Mouse (Mus musculus) MEL (cell line): ENCODE measurements at regions not wholly inside any gene's neighbourhood (a gene's known extent, or its start where the extent isn't known, plus 50 kb on each side); places are given as distances from the start of the nearest gene placed in this dataset.

Experiments used
- DNase-seq: peaks from one replicate; pipeline ENCODE4 v3.0.0; 2011; ENCODE audit warnings: low read depth, low spot score
- H3K27ac ChIP-seq: 2 replicates; pipeline ENCODE4 v1.5.1; 2012; ENCODE audit warnings: low read depth, mild to moderate bottlenecking, control low read depth, low read length, moderate library complexity; ENCODE audit not compliant: control insufficient read depth
- H3K27me3 ChIP-seq, 2 experiments: fragments of 150-350 bp in 1 of 2; sonication (generic) in 1 of 2; 2 replicates each; pipeline ENCODE4 v1.6.1; 2012; ENCODE audit warnings: low read length in 2 of 2, mild to moderate bottlenecking in 2 of 2, improper control_type of control experiment in 1 of 2, moderate library complexity in 1 of 2; ENCODE audit not compliant: insufficient read depth in 2 of 2, control insufficient read depth in 1 of 2
- H3K36me3 ChIP-seq, 2 experiments: 2 replicates each; pipeline ENCODE4 v1.6.1; 2012 to 2014; ENCODE audit warnings: low read length in 2 of 2, improper control_type of control experiment in 1 of 2, inconsistent platforms in 1 of 2, mild to moderate bottlenecking in 1 of 2; ENCODE audit not compliant: insufficient read depth in 2 of 2, control insufficient read depth in 1 of 2
- H3K4me1 ChIP-seq, 2 experiments: fragments of 150-350 bp in 1 of 2; sonication (generic) in 1 of 2; 2 replicates each; pipeline ENCODE4 v1.6.1; 2012; ENCODE audit warnings: low read length in 2 of 2, improper control_type of control experiment in 1 of 2, mild to moderate bottlenecking in 1 of 2; ENCODE audit not compliant: insufficient read depth in 2 of 2, control insufficient read depth in 1 of 2
- H3K4me3 ChIP-seq, 2 experiments: fragments of 150-350 bp in 1 of 2; sonication (generic) in 1 of 2; 2 replicates each; pipeline ENCODE4 v1.5.1; 2012; ENCODE audit warnings: low read depth in 2 of 2, low read length in 2 of 2, mild to moderate bottlenecking in 2 of 2, moderate library complexity in 2 of 2, control low read depth in 1 of 2, improper control_type of control experiment in 1 of 2; ENCODE audit not compliant: control insufficient read depth in 1 of 2, insufficient read depth in 1 of 2
- H3K79me2 ChIP-seq: 2 replicates; pipeline ENCODE4 v1.6.1; 2012; ENCODE audit warnings: mild to moderate bottlenecking, low read length, moderate library complexity; ENCODE audit not compliant: control insufficient read depth, poor library complexity, insufficient read depth
- H3K9ac ChIP-seq: 2 replicates; pipeline ENCODE4 v1.6.1; 2012; ENCODE audit warnings: low read depth, mild to moderate bottlenecking, control low read depth, low read length, moderate library complexity; ENCODE audit not compliant: control insufficient read depth, poor library complexity, severe bottlenecking
- H3K9me3 ChIP-seq: fragments of 150-350 bp; sonication (generic); replicated peaks from 2 replicates; pipeline ENCODE4 v1.6.1; 2012; ENCODE audit warnings: mild to moderate bottlenecking, low read length, improper control_type of control experiment, moderate library complexity; ENCODE audit not compliant: insufficient read depth
- BHLHE40 ChIP-seq: IDR thresholded peaks from 2 replicates; pipeline ENCODE4 v1.6.1; 2012; ENCODE audit warnings: low read depth, mild to moderate bottlenecking, inconsistent platforms, low read length, improper control_type of control experiment, borderline replicate concordance
- CHD1 ChIP-seq: IDR thresholded peaks from 2 replicates; pipeline ENCODE4 v1.6.1; 2012; ENCODE audit warnings: low read depth, mild to moderate bottlenecking, inconsistent platforms, low read length, improper control_type of control experiment
- CTCF ChIP-seq, 3 experiments: IDR thresholded peaks in 2 of 3; conservative IDR thresholded peaks in 1 of 3; 2 replicates each; pipeline ENCODE4 v1.5.1; 2011 to 2012; ENCODE audit warnings: low read length in 3 of 3, low read depth in 2 of 3, mild to moderate bottlenecking in 2 of 3, improper control_type of control experiment in 1 of 3, inconsistent platforms in 1 of 3, mixed read lengths in 1 of 3, moderate library complexity in 1 of 3; ENCODE audit not compliant: control insufficient read depth in 1 of 3, insufficient read depth in 1 of 3, poor library complexity in 1 of 3, severe bottlenecking in 1 of 3
- EP300 ChIP-seq, 2 experiments: IDR thresholded peaks; 2 replicates each; pipeline ENCODE4 v1.6.1; 2011; ENCODE audit warnings: improper control_type of control experiment in 2 of 2, low read length in 2 of 2, low read depth in 1 of 2, mild to moderate bottlenecking in 1 of 2
- ETS1 ChIP-seq: IDR thresholded peaks from 2 replicates; pipeline ENCODE4 v1.6.1; 2012; ENCODE audit warnings: low read depth, mild to moderate bottlenecking, inconsistent platforms, low read length, improper control_type of control experiment, moderate library complexity
- GABPA ChIP-seq: IDR thresholded peaks from 2 replicates; pipeline ENCODE4 v1.6.1; 2012; ENCODE audit warnings: low read depth, mild to moderate bottlenecking, inconsistent platforms, low read length, improper control_type of control experiment, moderate library complexity
- GATA1 ChIP-seq: IDR thresholded peaks from 2 replicates; pipeline ENCODE4 v1.6.1; 2011; ENCODE audit warnings: low read depth, low read length, improper control_type of control experiment
- JUND ChIP-seq: IDR thresholded peaks from 2 replicates; pipeline ENCODE4 v1.6.1; 2011; ENCODE audit warnings: low read depth, mild to moderate bottlenecking, improper control_type of control experiment, low read length
- MAFK ChIP-seq: IDR thresholded peaks from 2 replicates; pipeline ENCODE4 v1.6.1; 2011; ENCODE audit warnings: low read depth, mild to moderate bottlenecking, low read length, improper control_type of control experiment, borderline replicate concordance
- MAX ChIP-seq: IDR thresholded peaks from 2 replicates; pipeline ENCODE4 v1.6.1; 2011; ENCODE audit warnings: low read length, improper control_type of control experiment
- MAZ ChIP-seq: IDR thresholded peaks from 2 replicates; pipeline ENCODE4 v1.6.1; 2012; ENCODE audit warnings: low read depth, mild to moderate bottlenecking, inconsistent platforms, low read length, improper control_type of control experiment
- MEF2A ChIP-seq: IDR thresholded peaks from 2 replicates; pipeline ENCODE4 v1.6.1; 2014; ENCODE audit warnings: low read depth, mild to moderate bottlenecking, inconsistent platforms, low read length, improper control_type of control experiment; ENCODE audit not compliant: poor library complexity, insufficient replicate concordance, severe bottlenecking; ENCODE audit errors: extremely low read depth
- MXI1 ChIP-seq: IDR thresholded peaks from 2 replicates; pipeline ENCODE4 v1.6.1; 2011; ENCODE audit warnings: mild to moderate bottlenecking, low read depth, low read length, improper control_type of control experiment
- NRF1 ChIP-seq: IDR thresholded peaks from 2 replicates; pipeline ENCODE4 v1.6.1; 2014; ENCODE audit warnings: low read depth, mild to moderate bottlenecking, inconsistent platforms, low read length, improper control_type of control experiment, moderate library complexity; ENCODE audit not compliant: poor library complexity, insufficient read depth, severe bottlenecking
- POLR2A ChIP-seq, 2 experiments: IDR thresholded peaks; 2 replicates each; pipeline ENCODE4 v1.6.1; 2011 to 2012; ENCODE audit warnings: low read length in 2 of 2, mild to moderate bottlenecking in 2 of 2, control low read depth in 1 of 2, improper control_type of control experiment in 1 of 2, low read depth in 1 of 2, moderate library complexity in 1 of 2; ENCODE audit not compliant: control insufficient read depth in 1 of 2, insufficient read depth in 1 of 2, poor library complexity in 1 of 2
- POLR2AphosphoS2 ChIP-seq: IDR thresholded peaks from 2 replicates; pipeline ENCODE4 v1.6.1; 2011; ENCODE audit warnings: low read length, improper control_type of control experiment
- POLR2AphosphoS5 ChIP-seq: IDR thresholded peaks from 2 replicates; pipeline ENCODE4 v1.6.1; 2012; ENCODE audit warnings: low read depth, borderline replicate concordance, mild to moderate bottlenecking, inconsistent platforms, low read length, moderate library complexity, mixed read lengths
- RAD21 ChIP-seq: IDR thresholded peaks from 2 replicates; pipeline ENCODE4 v1.6.1; 2011; ENCODE audit warnings: mild to moderate bottlenecking, low read depth, low read length, improper control_type of control experiment
- SMC3 ChIP-seq: IDR thresholded peaks from 2 replicates; pipeline ENCODE4 v1.6.1; 2011; ENCODE audit warnings: low read depth, low read length, improper control_type of control experiment
- TAL1 ChIP-seq: IDR thresholded peaks from 2 replicates; pipeline ENCODE4 v1.6.1; 2012; ENCODE audit warnings: mild to moderate bottlenecking, inconsistent platforms, low read length, moderate library complexity, mixed read lengths
- UBTF ChIP-seq: IDR thresholded peaks from 2 replicates; pipeline ENCODE4 v1.6.1; 2012; ENCODE audit warnings: low read depth, mild to moderate bottlenecking, inconsistent platforms, low read length, improper control_type of control experiment, moderate library complexity, borderline replicate concordance; ENCODE audit not compliant: insufficient read depth
- USF1 ChIP-seq: IDR thresholded peaks from 2 replicates; pipeline ENCODE4 v1.6.1; 2014; ENCODE audit warnings: low read depth, mild to moderate bottlenecking, inconsistent platforms, low read length, improper control_type of control experiment, moderate library complexity
- ZC3H11A ChIP-seq: IDR thresholded peaks from 2 replicates; pipeline ENCODE4 v1.6.1; 2012; ENCODE audit warnings: low read depth, mild to moderate bottlenecking, inconsistent platforms, low read length, improper control_type of control experiment
- ZMIZ1 ChIP-seq: IDR thresholded peaks from 2 replicates; pipeline ENCODE4 v1.6.1; 2012; ENCODE audit warnings: low read depth, mild to moderate bottlenecking, inconsistent platforms, low read length, improper control_type of control experiment, moderate library complexity

DNA sequence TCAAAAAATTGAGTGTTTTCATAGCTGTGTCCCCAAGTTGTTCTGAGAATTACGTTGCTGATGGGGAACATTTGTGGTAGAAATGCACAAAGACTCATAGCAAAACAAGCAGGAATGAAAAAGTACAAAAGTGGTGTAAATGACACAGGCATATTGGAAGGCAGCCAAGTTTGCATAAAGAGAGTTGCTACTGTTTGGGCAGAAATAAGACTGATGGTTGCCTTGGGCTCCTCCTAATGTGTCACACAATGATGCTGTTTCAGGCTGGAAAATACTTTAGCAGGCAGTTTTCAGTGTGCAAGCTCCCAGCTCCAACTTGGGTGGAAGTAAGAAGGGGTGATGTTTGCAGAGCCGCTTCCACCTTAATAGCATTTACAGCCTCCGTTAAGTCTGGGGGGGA lies 174.7 kb downstream of the Lnpk start:
- Histone ChIP-seq H3K27me3 (peaks cover 11 to 15% of the 10 kb centered on the region in 2 experiments; a peak in 3 of 4 replicates), H3K27ac (no peak overlapping the region), H3K4me1 (no peaks in the 10 kb centered on the region), H3K4me3 (no peak overlapping the region), H3K9ac (no peak overlapping the region), H3K79me2 (no peaks in the 10 kb centered on the region), H3K9me3 (no peaks in the 10 kb centered on the region), H3K36me3 (no peaks in the 10 kb centered on the region)
- no peak for DNase-seq
- no peak for TF ChIP-seq POLR2AphosphoS5
- no peak for TF ChIP-seq UBTF
- no peak; a peak in 1 of 6 replicates for TF ChIP-seq CTCF (IDR thresholded peaks at IDR 0.05 in 2 of 3, conservative IDR thresholded peaks at IDR 0.05 in 1 of 3; ENCODE audit: control insufficient read depth in 1 of 3, insufficient read depth in 1 of 3, low read depth in 2 of 3, low read length in 3 of 3, poor library complexity in 1 of 3, severe bottlenecking in 1 of 3)
- TF ChIP-seq JUND = no peak
- TF ChIP-seq POLR2A (IDR thresholded peaks at IDR 0.05; ENCODE audit: control insufficient read depth in 1 of 2, insufficient read depth in 1 of 2, low read depth in 1 of 2, low read length in 2 of 2, poor library complexity in 1 of 2) = no peak
- TF ChIP-seq MAZ = no peak
- no peak for TF ChIP-seq ZMIZ1
- TF ChIP-seq GATA1 = no peak
- TF ChIP-seq NRF1 = no peak
- no peak for TF ChIP-seq USF1
- no peak for TF ChIP-seq POLR2AphosphoS2
- no peak for TF ChIP-seq SMC3
- TF ChIP-seq RAD21 = no peak
- TF ChIP-seq MAFK = no peak
- no peak for TF ChIP-seq CHD1
- no peak for TF ChIP-seq EP300 (IDR thresholded peaks at IDR 0.05; ENCODE audit: low read depth in 1 of 2, low read length in 2 of 2)
- no peak for TF ChIP-seq GABPA
- no peak for TF ChIP-seq MXI1

DNA sequence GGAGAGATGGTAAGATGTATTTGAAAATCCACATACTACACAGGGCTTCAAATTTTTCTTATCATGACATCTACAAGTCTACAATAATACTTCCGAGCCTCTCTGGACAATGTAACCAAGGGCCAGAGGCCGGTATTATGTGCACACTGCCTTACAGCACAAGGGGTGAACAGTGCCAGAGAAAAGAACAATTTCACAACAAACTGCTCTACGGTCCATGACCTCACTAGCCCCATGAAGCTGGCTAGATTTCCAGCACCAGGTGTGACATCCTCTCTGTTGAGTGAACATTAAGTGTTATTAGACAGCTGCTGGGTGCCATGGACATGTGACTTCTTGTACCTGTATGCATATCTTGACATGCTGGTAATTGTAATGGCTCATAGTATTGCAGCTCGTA lies 188.2 kb downstream of the Lnpk start:
- no peak overlapping the region for H3K27ac ChIP-seq
- no peaks in the 10 kb centered on the region for H3K79me2 ChIP-seq

More for the DNA sequence above, 188.2 kb downstream of the Lnpk start:
- H3K9me3 ChIP-seq = no peaks in the 10 kb centered on the region
- no peaks in the 10 kb centered on the region for H3K4me1 ChIP-seq
- DNase-seq = no peak
- TF ChIP-seq USF1 (no peak), BHLHE40 (no peak), TAL1 (no peak), MAX (no peak), POLR2AphosphoS2 (no peak), ZC3H11A (no peak), MEF2A (no peak), CTCF (IDR thresholded peaks at IDR 0.05 in 2 of 3, conservative IDR thresholded peaks at IDR 0.05 in 1 of 3; ENCODE audit: control insufficient read depth in 1 of 3, insufficient read depth in 1 of 3, low read depth in 2 of 3, low read length in 3 of 3, poor library complexity in 1 of 3, severe bottlenecking in 1 of 3) (no peak), ETS1 (no peak), ZMIZ1 (no peak)
- peaks cover 4 to 10% of the 10 kb centered on the region in 2 experiments; a peak in 3 of 4 replicates for H3K27me3 ChIP-seq
- H3K4me3 ChIP-seq = no peak overlapping the region
- H3K9ac ChIP-seq = no peak overlapping the region
- H3K36me3 ChIP-seq = no peaks in the 10 kb centered on the region
